Mouse (Mus musculus): Measurements from ENCODE around the gene Doc2g. TPM values are rescaled to one million over a fixed set of nuclear protein-coding genes. Genes with fewer than 3 reads are reported as not detected.
"Not testable (repeated sequence)": the region's sequence is repeated elsewhere in the genome, so short reads cannot be mapped to it uniquely, and the experiment has no call there.

The Doc2g gene
- polyA plus RNA-seq, 1 experiment from 2014 or later: 3.6 TPM

- H3K4me1 ChIP-seq; H3K4me3 ChIP-seq; H3K27ac ChIP-seq; H3K9me3 ChIP-seq; H3K27me3 ChIP-seq (ENCODE audit: poor library complexity, severe bottlenecking); H3K36me3 ChIP-seq (replicated peaks); DNase-seq (ENCODE audit: extremely low spot score, low spot score): not testable (repeated sequence)
- 93% methylated on average over 6 of the region's 6 CpGs for WGBS
These were observed 28.5 kb upstream of the Doc2g start for GRCm38 (mm10) chr19:3974608-3975007.

DNA sequence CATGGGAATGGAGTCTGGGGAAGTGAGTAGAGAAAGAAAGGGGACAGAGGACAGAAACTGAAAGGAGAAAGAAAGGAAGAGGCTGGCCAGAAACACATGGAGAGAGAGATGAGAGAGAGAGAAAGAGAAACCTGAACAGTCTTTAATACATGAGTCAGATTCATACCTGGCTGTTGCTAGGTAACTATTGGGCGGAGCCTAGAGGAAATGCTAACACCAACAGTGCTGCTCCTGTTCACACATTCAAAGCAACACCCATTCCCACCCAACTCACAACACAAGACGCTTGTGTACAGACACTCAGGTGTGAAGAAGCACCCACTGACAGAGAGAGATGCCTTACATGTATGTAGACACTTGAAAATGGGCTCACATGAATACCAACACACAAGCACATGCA, 27.2 kb upstream of the Doc2g start:
- WGBS: 81% methylated on average over 2 of the region's 2 CpGs
- Histone ChIP-seq H3K36me3 (replicated peaks) (no peaks in the 10 kb centered on the region), H3K4me1 (peaks cover 14% of the 10 kb centered on the region), H3K9me3 (no peaks in the 10 kb centered on the region), H3K27me3 (ENCODE audit: poor library complexity, severe bottlenecking) (no peaks in the 10 kb centered on the region), H3K4me3 (no peak overlapping the region), H3K27ac (no peak overlapping the region)
- no peak for DNase-seq (ENCODE audit: extremely low spot score, low spot score)

GRCm38 (mm10) chr19:3980309-3980708, 22.8 kb upstream of the Doc2g start:
- DNase-seq (ENCODE audit: extremely low spot score, low spot score): peak; percentile 66
- Histone ChIP-seq H3K36me3 (replicated peaks) (no peaks in the 10 kb centered on the region), H3K27me3 (ENCODE audit: poor library complexity, severe bottlenecking) (no peaks in the 10 kb centered on the region), H3K27ac (no peak overlapping the region), H3K9me3 (no peaks in the 10 kb centered on the region), H3K4me3 (no peak overlapping the region), H3K4me1 (peaks cover 40% of the 10 kb centered on the region)
- 22% methylated on average over 4 of the region's 4 CpGs for WGBS

DNA sequence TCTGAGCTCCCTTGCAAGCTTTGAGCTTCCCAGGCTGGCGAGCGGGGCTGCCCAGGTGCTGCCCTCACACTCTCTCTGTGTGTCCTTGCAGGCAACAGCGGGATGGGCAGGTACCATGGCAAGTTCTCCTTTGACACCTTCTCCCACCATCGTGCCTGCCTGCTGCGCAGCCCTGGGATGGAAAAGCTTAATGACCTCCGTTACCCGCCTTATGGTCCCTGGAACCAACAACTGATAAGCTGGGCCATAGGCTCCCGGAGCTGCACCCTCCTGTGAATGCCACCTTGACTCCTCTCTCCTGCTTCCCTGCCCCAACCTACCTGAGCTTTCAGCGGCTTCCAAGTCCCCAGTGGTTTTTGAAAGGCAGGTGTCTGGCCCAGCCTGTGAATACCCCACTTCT, 22.2 kb upstream of the Doc2g start:
- 83% methylated on average over 9 of the region's 9 CpGs for WGBS
- H3K4me1 ChIP-seq: peaks cover 46% of the 10 kb centered on the region

DNA sequence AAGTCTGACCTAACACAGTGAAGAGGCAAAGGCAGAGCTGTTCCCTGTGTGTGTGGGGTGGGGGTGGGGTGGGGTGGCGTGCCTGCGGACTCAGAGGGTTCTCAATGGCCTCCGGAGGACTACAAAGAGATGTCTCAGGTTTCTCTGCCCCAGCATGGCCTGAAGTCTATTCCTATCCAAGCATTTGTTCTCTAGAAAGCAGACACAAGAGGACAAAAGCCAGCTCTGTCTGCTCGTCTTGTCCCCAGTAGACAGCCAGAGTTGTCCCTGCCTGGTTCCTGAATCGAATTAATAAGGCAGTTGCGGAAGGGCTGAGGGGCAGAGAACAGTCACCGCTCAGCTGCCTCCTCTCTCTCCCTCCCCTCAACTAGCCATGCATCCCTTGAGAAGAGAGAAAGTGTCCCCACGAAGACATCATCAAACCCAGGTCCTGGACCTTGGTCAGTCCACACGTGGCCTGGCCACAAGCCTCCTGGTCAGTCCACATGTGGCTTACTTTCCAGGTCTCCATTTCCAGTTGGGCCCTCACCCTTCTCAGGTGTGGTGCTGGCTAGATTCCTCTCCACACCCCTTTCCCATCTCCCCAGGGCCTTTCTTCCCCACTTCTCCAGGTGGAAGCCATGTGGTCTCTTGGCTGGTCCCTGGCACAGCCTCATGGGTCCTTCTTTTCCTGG, 19.4 kb upstream of the Doc2g start:
- 33% methylated on average over 9 of the region's 9 CpGs for WGBS
- H3K4me1 ChIP-seq: peaks cover 54% of the 10 kb centered on the region
- DNase-seq (ENCODE audit: extremely low spot score, low spot score): no peak

More for the DNA sequence above, 22.2 kb upstream of the Doc2g start:
- Histone ChIP-seq H3K36me3 (replicated peaks) (no peaks in the 10 kb centered on the region), H3K27me3 (ENCODE audit: poor library complexity, severe bottlenecking) (no peaks in the 10 kb centered on the region), H3K27ac (no peak overlapping the region), H3K4me3 (no peak overlapping the region), H3K9me3 (no peaks in the 10 kb centered on the region)
- DNase-seq (ENCODE audit: extremely low spot score, low spot score): no peak

DNA sequence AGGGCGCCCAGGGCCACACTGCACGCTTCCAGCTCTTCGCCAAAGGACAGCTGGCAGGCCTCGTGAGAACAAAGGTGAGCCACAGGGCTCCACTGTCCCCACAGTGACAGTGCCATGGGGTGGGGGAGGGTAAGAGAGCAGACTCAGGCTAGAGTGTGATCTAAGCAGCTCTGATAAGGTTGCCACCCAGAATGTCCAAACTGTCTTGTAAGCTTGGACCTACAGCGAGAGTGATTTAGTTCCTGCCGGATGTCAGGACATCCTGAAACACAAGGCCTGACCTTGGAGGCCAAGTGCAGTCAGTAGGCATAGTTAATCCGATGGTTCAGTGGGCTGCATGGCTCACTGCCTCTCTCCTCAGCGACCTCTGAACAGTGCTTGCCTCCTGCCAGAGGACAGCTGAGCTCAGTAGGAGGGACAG, 17.8 kb upstream of the Doc2g start:
- Histone ChIP-seq H3K36me3 (replicated peaks) (no peaks in the 10 kb centered on the region), H3K4me1 (peaks cover 45% of the 10 kb centered on the region), H3K27me3 (ENCODE audit: poor library complexity, severe bottlenecking) (no peaks in the 10 kb centered on the region), H3K27ac (peak overlapping the region; percentile 75), H3K4me3 (no peak overlapping the region), H3K9me3 (peaks cover 8% of the 10 kb centered on the region)
- 30% methylated on average over 8 of the region's 8 CpGs for WGBS
- peak; percentile 30 for DNase-seq (ENCODE audit: extremely low spot score, low spot score)

More for the DNA sequence above, 19.4 kb upstream of the Doc2g start:
- no peaks in the 10 kb centered on the region for H3K36me3 ChIP-seq (replicated peaks)
- H3K9me3 ChIP-seq: peaks cover 5% of the 10 kb centered on the region
- H3K4me3 ChIP-seq: no peak overlapping the region
- no peaks in the 10 kb centered on the region for H3K27me3 ChIP-seq (ENCODE audit: poor library complexity, severe bottlenecking)
- H3K27ac ChIP-seq: peak overlapping the region; percentile 75

DNA sequence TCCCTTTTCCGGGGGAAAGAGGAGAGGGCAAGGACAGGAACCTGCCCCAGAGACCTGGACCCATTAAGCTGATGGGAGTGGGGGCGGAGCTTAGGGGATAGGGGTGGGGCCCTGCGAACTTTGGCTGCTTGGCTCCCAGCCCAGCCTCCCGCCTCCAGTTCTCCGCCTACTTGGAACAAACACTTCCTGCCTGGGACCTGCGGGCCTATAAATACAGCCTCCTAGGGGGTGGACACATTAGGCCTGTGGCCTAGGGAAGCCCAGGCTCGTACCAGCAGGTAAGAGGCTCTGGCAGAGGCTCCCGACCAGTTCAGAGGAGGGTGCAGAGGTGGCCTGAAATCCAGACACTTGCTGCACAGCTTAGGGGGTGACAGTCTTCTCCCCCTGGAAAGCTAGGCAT, 16.8 kb upstream of the Doc2g start, which contains the start of gene Acy3:
Acy3 (plus strand) TSS at position 237 of the 400 bp plus-strand sequence.
- Histone ChIP-seq H3K27me3 (ENCODE audit: poor library complexity, severe bottlenecking) (no peaks in the 10 kb centered on the region), H3K4me1 (peaks cover 43% of the 10 kb centered on the region), H3K36me3 (replicated peaks) (no peaks in the 10 kb centered on the region), H3K27ac (peak within 1 kb of the TSS; percentile 75), H3K9me3 (peaks cover 8% of the 10 kb centered on the region), H3K4me3 (no peak within 1 kb of the TSS)
- DNase-seq (ENCODE audit: extremely low spot score, low spot score): peak; percentile 40
- WGBS: 32% methylated on average over 8 of the region's 8 CpGs

DNA sequence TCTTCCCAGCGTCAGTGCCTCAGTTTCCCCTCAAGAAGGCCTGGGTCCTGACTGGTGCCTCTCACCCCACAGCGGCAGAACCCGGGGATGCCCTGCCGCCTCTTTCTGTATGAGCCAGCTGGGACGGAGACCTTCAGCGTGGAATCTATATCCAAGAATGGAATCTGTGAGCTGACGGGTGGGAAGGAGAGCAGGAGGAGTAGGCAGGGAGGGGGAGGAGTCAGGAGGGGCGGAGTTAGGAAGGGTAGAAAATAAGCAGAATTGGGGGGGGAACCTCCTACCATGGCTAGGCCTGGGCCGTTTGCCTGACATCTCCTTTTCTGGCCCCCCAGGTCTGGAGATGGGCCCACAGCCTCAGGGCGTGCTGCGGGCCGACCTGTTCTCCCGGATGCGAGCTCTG, 15.0 kb upstream of the Doc2g start:
- peaks cover 43% of the 10 kb centered on the region for H3K4me1 ChIP-seq
- H3K4me3 ChIP-seq: no peak overlapping the region
- H3K27me3 ChIP-seq (ENCODE audit: poor library complexity, severe bottlenecking): no peaks in the 10 kb centered on the region
- DNase-seq (ENCODE audit: extremely low spot score, low spot score): no peak
- H3K36me3 ChIP-seq (replicated peaks): no peaks in the 10 kb centered on the region
- H3K9me3 ChIP-seq: peaks cover 8% of the 10 kb centered on the region
- no peak overlapping the region for H3K27ac ChIP-seq
- WGBS: 89% methylated on average over 14 of the region's 14 CpGs

GRCm38 (mm10) chr19:3988750-3989149, 14.4 kb upstream of the Doc2g start:
- no peaks in the 10 kb centered on the region for H3K36me3 ChIP-seq (replicated peaks)
- no peak overlapping the region for H3K4me3 ChIP-seq
- DNase-seq (ENCODE audit: extremely low spot score, low spot score): no peak
- WGBS: 91% methylated on average over 4 of the region's 4 CpGs
- peaks cover 8% of the 10 kb centered on the region for H3K9me3 ChIP-seq
- no peak overlapping the region for H3K27ac ChIP-seq
- H3K27me3 ChIP-seq (ENCODE audit: poor library complexity, severe bottlenecking): no peaks in the 10 kb centered on the region
- H3K4me1 ChIP-seq: peaks cover 36% of the 10 kb centered on the region

GRCm38 (mm10) chr19:3990804-3991203, 12.3 kb upstream of the Doc2g start:
- 76% methylated on average over 6 of the region's 6 CpGs for WGBS
- H3K4me1 ChIP-seq: peaks cover 15% of the 10 kb centered on the region

GRCm38 (mm10) chr19:3991562-3991961, 11.6 kb upstream of the Doc2g start:
- H3K27me3 ChIP-seq (ENCODE audit: poor library complexity, severe bottlenecking): no peaks in the 10 kb centered on the region
- WGBS: 91% methylated on average over 3 of the region's 3 CpGs
- no peak for DNase-seq (ENCODE audit: extremely low spot score, low spot score)
- H3K27ac ChIP-seq: no peak overlapping the region
- H3K36me3 ChIP-seq (replicated peaks): no peaks in the 10 kb centered on the region
- H3K4me1 ChIP-seq: peaks cover 8% of the 10 kb centered on the region
- peaks cover 8% of the 10 kb centered on the region for H3K9me3 ChIP-seq
- no peak overlapping the region for H3K4me3 ChIP-seq

More at GRCm38 (mm10) chr19:3990804-3991203, 12.3 kb upstream of the Doc2g start:
- Histone ChIP-seq H3K36me3 (replicated peaks) (no peaks in the 10 kb centered on the region), H3K4me3 (no peak overlapping the region), H3K27me3 (ENCODE audit: poor library complexity, severe bottlenecking) (no peaks in the 10 kb centered on the region), H3K9me3 (peaks cover 8% of the 10 kb centered on the region), H3K27ac (0 out of 2 replicates have a peak overlapping the region, but pooled peaks have one; percentile 9)
- DNase-seq (ENCODE audit: extremely low spot score, low spot score): no peak

- Histone ChIP-seq H3K4me3 (no peak overlapping the region), H3K27ac (no peak overlapping the region), H3K36me3 (replicated peaks) (no peaks in the 10 kb centered on the region), H3K9me3 (peaks cover 8% of the 10 kb centered on the region), H3K27me3 (ENCODE audit: poor library complexity, severe bottlenecking) (no peaks in the 10 kb centered on the region), H3K4me1 (peaks cover 4% of the 10 kb centered on the region; the same call in 1 of the 2 replicates)
- no peak for DNase-seq (ENCODE audit: extremely low spot score, low spot score)
- 89% methylated on average over 3 of the region's 3 CpGs for WGBS
These were observed 11.1 kb upstream of the Doc2g start for GRCm38 (mm10) chr19:3991966-3992365.

DNA sequence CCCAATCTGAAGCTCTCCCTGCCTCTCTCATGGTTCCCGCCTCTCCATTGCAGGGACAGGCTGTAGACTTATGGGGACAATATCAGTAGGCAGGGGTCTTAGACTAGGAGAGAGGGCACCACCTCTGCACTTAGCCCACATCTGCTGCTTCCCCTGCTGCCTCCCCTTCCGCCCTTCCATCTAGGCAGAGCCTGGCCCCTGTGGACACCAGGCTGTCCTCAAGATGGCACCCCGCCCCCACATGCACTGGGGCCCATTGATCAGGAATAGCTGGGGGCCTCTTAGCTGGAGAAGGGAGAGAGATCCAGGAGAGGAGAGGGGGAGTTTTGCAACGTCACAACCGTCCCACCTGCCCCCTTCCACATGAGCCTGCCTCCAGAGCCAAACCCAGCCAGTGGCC, 10.7 kb upstream of the Doc2g start, which contains the start of gene Tbx10:
Tbx10 (plus strand) TSS at position 337 of the 400 bp plus-strand sequence.
- Histone ChIP-seq H3K27ac (no peak within 1 kb of the TSS), H3K9me3 (peaks cover 8% of the 10 kb centered on the region), H3K4me1 (0 out of 2 replicates have a peak, but pooled peaks cover 4% of the 10 kb centered on the region), H3K36me3 (replicated peaks) (no peaks in the 10 kb centered on the region), H3K4me3 (no peak within 1 kb of the TSS), H3K27me3 (ENCODE audit: poor library complexity, severe bottlenecking) (no peaks in the 10 kb centered on the region)
- WGBS: 68% methylated on average over 5 of the region's 5 CpGs
- DNase-seq (ENCODE audit: extremely low spot score, low spot score): no peak

Measured in forebrain, embryonic 10.5 days (tissue).